Mouse (Mus musculus) heart, embryonic 16.5 days (tissue): ENCODE results near the gene Tmem135. TPM values are rescaled to one million over a fixed set of nuclear protein-coding genes. Genes with fewer than 3 reads are reported as not detected.
A peak's percentile ranks its signal among the peaks of the same experiment; 100 is the strongest.

Experiments
- ATAC-seq: fragments of 200-750 bp; cut with Nextera tagmentation; replicated peaks from 2 replicates; pipeline ENCODE4 v1.8.0; 2017; ENCODE audit warnings: moderate number of reproducible peaks; ENCODE audit not compliant: insufficient read depth, low FRiP score; ENCODE audit errors: extremely low read depth
- H3K27ac ChIP-seq: fragments of 300-500 bp; sonication (generic); 2 replicates; pipeline ENCODE4 v1.5.1; 2014; ENCODE audit warnings: mild to moderate bottlenecking, low read length, control low read depth, moderate library complexity
- H3K27me3 ChIP-seq: fragments of 300-500 bp; sonication (generic); 2 replicates; pipeline ENCODE4 v1.6.1; 2014; ENCODE audit warnings: low read length, mixed read lengths; ENCODE audit not compliant: control insufficient read depth, insufficient read depth
- H3K36me3 ChIP-seq: fragments of 300-500 bp; sonication (generic); 2 replicates; pipeline ENCODE4 v1.6.1; 2014; ENCODE audit not compliant: control insufficient read depth, insufficient read depth
- H3K4me1 ChIP-seq: fragments of 300-500 bp; sonication (generic); 2 replicates; pipeline ENCODE4 v1.6.1; 2014; ENCODE audit warnings: low read length, mixed read lengths; ENCODE audit not compliant: control insufficient read depth, insufficient read depth
- H3K4me2 ChIP-seq: fragments of 300-500 bp; sonication (generic); 2 replicates; pipeline ENCODE4 v1.6.1; 2014; ENCODE audit warnings: low read depth, mild to moderate bottlenecking, control low read depth, low read length
- H3K4me3 ChIP-seq: fragments of 300-500 bp; sonication (generic); 2 replicates; pipeline ENCODE4 v1.5.1; 2014; ENCODE audit warnings: mild to moderate bottlenecking, control low read depth, low read length
- H3K9ac ChIP-seq: fragments of 300-500 bp; sonication (generic); 2 replicates; pipeline ENCODE4 v1.6.1; 2014; ENCODE audit warnings: low read length, control low read depth
- H3K9me3 ChIP-seq: fragments of 300-500 bp; sonication (generic); replicated peaks from 2 replicates; pipeline ENCODE4 v1.6.1; 2016; ENCODE audit warnings: low read length; ENCODE audit not compliant: control insufficient read depth
- WGBS: fragments of 180-500 bp; shearing (Covaris S2); extraction: QIAGEN DNeasy Blood & Tissue Kit; methylation state at CpG from one replicate; pipeline ENCODE4 v1.1.7; 2014; 5-methylcytosine and 5-hydroxymethylcytosine counted together
- polyA plus RNA-seq: library from polyadenylated mRNA; unstranded; fragments of >200 nt; fragmentation: Nextera tagmentation; extraction: Ambion mirVana; gene quantifications from 2 replicates; pipeline ENCODE4 v1.2.1, GENCODE M21; 2015

Gene Tmem135
- polyA plus RNA-seq, 1 experiment from 2014 or later = 27.8 TPM

DNA sequence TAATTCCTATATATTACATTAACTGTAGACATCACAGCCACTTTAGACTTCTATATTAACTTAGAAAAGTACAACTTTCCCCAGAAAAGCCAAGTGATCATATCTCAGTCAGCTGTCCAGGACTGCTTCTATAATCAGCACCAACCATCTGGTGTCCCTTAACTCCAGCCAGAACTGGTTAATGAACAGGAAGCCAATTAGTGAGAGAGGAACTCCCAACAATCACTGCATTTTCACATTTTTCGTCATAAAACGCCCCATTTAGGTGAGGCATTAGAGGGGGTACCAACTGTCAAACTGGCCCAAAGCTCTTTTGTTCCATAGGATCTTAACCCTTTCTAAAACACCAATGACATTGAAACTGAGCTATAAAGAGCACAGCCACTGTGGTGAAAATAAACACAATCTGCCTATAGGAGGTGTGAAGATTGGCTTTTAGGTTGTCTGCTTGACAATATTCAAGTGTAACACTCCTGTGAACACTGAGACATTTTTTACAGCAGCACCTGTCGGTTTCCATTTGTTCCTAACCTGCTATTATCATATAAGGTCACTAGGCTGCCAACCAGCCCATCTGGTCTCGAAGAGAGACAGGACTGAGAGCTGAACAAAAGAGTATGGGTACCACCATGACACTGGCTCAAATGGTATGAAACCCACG, 263.3 kb downstream of the Tmem135 start:
- peaks cover 24% of the 10 kb centered on the region for H3K36me3 ChIP-seq
- no peaks in the 10 kb centered on the region for H3K9me3 ChIP-seq
- 85% methylated on average over 5 of the region's 5 CpGs for WGBS
- H3K4me1 ChIP-seq = no peaks in the 10 kb centered on the region
- no peak overlapping the region for H3K27ac ChIP-seq
- ATAC-seq = no peak
- no peak overlapping the region for H3K4me3 ChIP-seq
- no peak overlapping the region for H3K4me2 ChIP-seq
- no peaks in the 10 kb centered on the region for H3K27me3 ChIP-seq
- H3K9ac ChIP-seq = no peak overlapping the region

DNA sequence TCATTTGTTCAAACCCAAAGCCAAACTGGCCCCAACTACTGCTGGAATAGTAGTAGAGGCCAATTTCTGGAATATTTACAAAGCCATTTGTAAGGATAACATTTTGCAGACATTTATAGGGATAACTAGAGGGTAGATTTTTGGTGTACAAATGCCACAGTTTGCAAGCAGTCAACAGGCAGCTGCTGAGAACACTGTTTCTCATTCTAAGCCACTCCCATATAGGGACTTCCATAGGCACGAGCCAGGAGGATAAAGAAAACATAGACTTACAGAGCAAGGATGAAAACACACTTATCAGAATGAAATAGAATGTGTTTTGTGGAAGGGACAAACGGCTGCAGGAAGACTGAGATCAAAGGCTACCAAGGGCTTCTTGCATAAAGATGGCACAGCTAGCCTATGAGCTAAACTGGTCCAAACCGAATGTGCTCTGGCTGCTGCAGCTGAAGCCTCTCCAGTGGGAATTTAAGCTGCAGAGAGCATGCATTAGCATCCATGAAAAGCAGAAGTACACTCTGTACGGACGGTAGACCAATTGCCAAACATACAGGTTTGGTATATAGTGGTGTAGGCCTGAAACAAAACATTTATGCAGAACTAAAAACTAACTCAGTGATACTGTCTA, 269.0 kb downstream of the Tmem135 start:
- Histone ChIP-seq H3K9me3 (no peaks in the 10 kb centered on the region), H3K4me1 (no peaks in the 10 kb centered on the region), H3K4me3 (no peak overlapping the region), H3K27ac (no peak overlapping the region), H3K36me3 (0 out of 2 replicates have a peak, but pooled peaks cover 7% of the 10 kb centered on the region), H3K27me3 (no peaks in the 10 kb centered on the region), H3K9ac (no peak overlapping the region), H3K4me2 (no peak overlapping the region)
- no peak for ATAC-seq
- WGBS = 70% methylated on average over 5 of the region's 5 CpGs

- no peak overlapping the region for H3K9ac ChIP-seq
- H3K27me3 ChIP-seq = no peaks in the 10 kb centered on the region
- H3K4me2 ChIP-seq = no peak overlapping the region
- no peaks in the 10 kb centered on the region for H3K4me1 ChIP-seq
- ATAC-seq = no peak
- WGBS = 53% methylated on average over 7 of the region's 7 CpGs
- H3K4me3 ChIP-seq = no peak overlapping the region
- no peaks in the 10 kb centered on the region for H3K9me3 ChIP-seq
- H3K27ac ChIP-seq = no peak overlapping the region
- no peaks in the 10 kb centered on the region for H3K36me3 ChIP-seq
These were observed 277.7 kb downstream of the Tmem135 start for GRCm38 (mm10) chr7:89126063-89126882.

GRCm38 (mm10) chr7:89116261-89116664, 287.8 kb downstream of the Tmem135 start:
- WGBS = 71% methylated on average over 1 of the region's 1 CpGs
- peak overlapping the region; percentile 78 for H3K27ac ChIP-seq
- ATAC-seq = peak; percentile 73

GRCm38 (mm10) chr7:89115633-89116032, 288.4 kb downstream of the Tmem135 start:
- Histone ChIP-seq H3K27me3 (no peaks in the 10 kb centered on the region), H3K27ac (peak overlapping the region; percentile 78), H3K4me1 (no peaks in the 10 kb centered on the region), H3K9me3 (no peaks in the 10 kb centered on the region), H3K4me2 (no peak overlapping the region), H3K4me3 (no peak overlapping the region), H3K36me3 (no peaks in the 10 kb centered on the region), H3K9ac (no peak overlapping the region)
- peak; percentile 82 for ATAC-seq
- whole genome bisulfite sequencing = 61% methylated on average over 3 of the region's 3 CpGs

More at GRCm38 (mm10) chr7:89116261-89116664, 287.8 kb downstream of the Tmem135 start:
- Histone ChIP-seq H3K4me1 (no peaks in the 10 kb centered on the region), H3K27me3 (no peaks in the 10 kb centered on the region), H3K9me3 (no peaks in the 10 kb centered on the region), H3K4me3 (no peak overlapping the region), H3K4me2 (no peak overlapping the region), H3K36me3 (no peaks in the 10 kb centered on the region), H3K9ac (no peak overlapping the region)

- Histone ChIP-seq H3K9me3 (no peaks in the 10 kb centered on the region), H3K27me3 (no peaks in the 10 kb centered on the region), H3K9ac (no peak overlapping the region), H3K27ac (no peak overlapping the region), H3K36me3 (no peaks in the 10 kb centered on the region), H3K4me3 (no peak overlapping the region), H3K4me2 (no peak overlapping the region), H3K4me1 (no peaks in the 10 kb centered on the region)
- WGBS = 63% methylated on average over 2 of the region's 2 CpGs
- no peak for ATAC-seq
These were observed 297.6 kb downstream of the Tmem135 start for GRCm38 (mm10) chr7:89106421-89106820.

DNA sequence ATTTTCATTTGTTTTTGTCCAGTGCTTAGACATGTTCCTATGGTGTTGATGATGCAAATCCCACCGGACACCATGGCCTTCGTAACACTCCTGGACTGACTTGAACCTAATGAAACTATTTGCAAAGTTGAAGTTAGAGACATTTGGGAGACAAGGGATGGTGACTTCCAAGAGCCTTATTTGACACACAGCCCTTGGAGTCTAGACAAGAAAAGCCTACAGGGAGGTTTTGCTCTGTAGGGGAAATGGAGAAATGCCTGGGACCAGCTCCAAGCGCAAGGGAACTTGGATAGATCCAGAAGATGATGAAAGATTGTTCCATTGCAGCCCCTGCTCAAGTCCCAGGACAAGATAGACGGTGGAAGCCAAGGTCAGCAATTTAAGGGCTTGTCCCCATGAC, 304.3 kb downstream of the Tmem135 start:
- 81% methylated on average over 4 of the region's 4 CpGs for WGBS
- Histone ChIP-seq H3K4me2 (no peak overlapping the region), H3K9me3 (no peaks in the 10 kb centered on the region), H3K9ac (no peak overlapping the region), H3K27ac (no peak overlapping the region), H3K27me3 (no peaks in the 10 kb centered on the region), H3K4me3 (no peak overlapping the region), H3K4me1 (no peaks in the 10 kb centered on the region), H3K36me3 (no peaks in the 10 kb centered on the region)
- ATAC-seq = no peak
